Mouse (Mus musculus) hindbrain, embryonic 12.5 days (tissue): ENCODE data around the gene Rbm34. TPM values are rescaled to one million over a fixed set of nuclear protein-coding genes. Genes with fewer than 3 reads are reported as not detected.

Experiments used
- ATAC-seq: fragments of 200-750 bp; cut with Nextera tagmentation; 2 replicates; pipeline ENCODE4 v1.8.0; 2017; ENCODE audit warnings: moderate TSS enrichment; ENCODE audit not compliant: low FRiP score
- H3K27ac ChIP-seq: fragments of 300-500 bp; sonication (generic); 2 replicates; pipeline ENCODE4 v1.5.1; 2016; ENCODE audit warnings: mild to moderate bottlenecking
- H3K27me3 ChIP-seq: fragments of 300-500 bp; sonication (generic); 2 replicates; pipeline ENCODE4 v1.6.1; 2016; ENCODE audit warnings: mild to moderate bottlenecking
- H3K36me3 ChIP-seq: fragments of 300-500 bp; sonication (generic); 2 replicates; pipeline ENCODE4 v1.6.1; 2016; ENCODE audit warnings: mild to moderate bottlenecking
- H3K4me1 ChIP-seq: fragments of 300-500 bp; sonication (generic); 2 replicates; pipeline ENCODE4 v1.6.1; 2016
- H3K4me2 ChIP-seq: fragments of 300-500 bp; sonication (generic); replicated peaks from 2 replicates; pipeline ENCODE4 v1.6.1; 2016; ENCODE audit warnings: mild to moderate bottlenecking
- H3K4me3 ChIP-seq: fragments of 300-500 bp; sonication (generic); 2 replicates; pipeline ENCODE4 v1.5.1; 2016; ENCODE audit warnings: mild to moderate bottlenecking
- H3K9ac ChIP-seq: fragments of 300-500 bp; sonication (generic); 2 replicates; pipeline ENCODE4 v1.6.1; 2016; ENCODE audit warnings: mild to moderate bottlenecking, moderate library complexity
- H3K9me3 ChIP-seq: fragments of 300-500 bp; sonication (generic); replicated peaks from 2 replicates; pipeline ENCODE4 v1.6.1; 2016; ENCODE audit warnings: mild to moderate bottlenecking
- WGBS: fragments of 180-500 bp; shearing (Covaris S2); methylation state at CpG from one replicate; pipeline ENCODE4 v1.1.7; 2016; 5-methylcytosine and 5-hydroxymethylcytosine counted together
- polyA plus RNA-seq: library from polyadenylated mRNA; unstranded; fragments of >200 nt; fragmentation: Nextera tagmentation; extraction: Ambion mirVana; gene quantifications from 2 replicates; pipeline ENCODE4 v1.2.1, GENCODE M21; 2016

Rbm34 gene
- polyA plus RNA-seq, 1 experiment from 2014 or later = 31.4 TPM

GRCm38 (mm10) chr8:126975706-126976105 lies 4.8 kb upstream of the Rbm34 start:
- Histone ChIP-seq H3K36me3 (no peaks in the 10 kb centered on the region), H3K4me2 (no peak overlapping the region), H3K9ac (no peak overlapping the region), H3K4me1 (no peaks in the 10 kb centered on the region), H3K27ac (no peak overlapping the region), H3K9me3 (no peaks in the 10 kb centered on the region), H3K4me3 (no peak overlapping the region), H3K27me3 (peaks cover 15% of the 10 kb centered on the region)
- 16% methylated on average over 1 of the region's 1 CpGs for WGBS
- ATAC-seq = no peak

- peaks cover 5% of the 10 kb centered on the region for H3K4me1 ChIP-seq
- H3K27ac ChIP-seq = no peak overlapping the region
- no peaks in the 10 kb centered on the region for H3K9me3 ChIP-seq
- no peak overlapping the region for H3K4me3 ChIP-seq
- 78% methylated on average over 4 of the region's 4 CpGs for WGBS
- no peak for ATAC-seq
- H3K9ac ChIP-seq = no peak overlapping the region
- no peaks in the 10 kb centered on the region for H3K36me3 ChIP-seq
- no peak overlapping the region for H3K4me2 ChIP-seq
- H3K27me3 ChIP-seq = peaks cover 12% of the 10 kb centered on the region
These were observed 3.6 kb upstream of the Rbm34 start for GRCm38 (mm10) chr8:126974511-126974910.

GRCm38 (mm10) chr8:126973686-126974265 lies 2.9 kb upstream of the Rbm34 start:
- Histone ChIP-seq H3K9me3 (no peaks in the 10 kb centered on the region), H3K9ac (no peak overlapping the region), H3K36me3 (peaks cover 5% of the 10 kb centered on the region; the same call in 1 of the 2 replicates), H3K4me2 (no peak overlapping the region), H3K4me3 (no peak overlapping the region), H3K4me1 (peaks cover 5% of the 10 kb centered on the region), H3K27me3 (peaks cover 12% of the 10 kb centered on the region), H3K27ac (no peak overlapping the region)
- ATAC-seq = no peak
- 77% methylated on average over 9 of the region's 9 CpGs for WGBS

- 73% methylated on average over 2 of the region's 2 CpGs for WGBS
- H3K9ac ChIP-seq = no peak overlapping the region
- no peak for ATAC-seq
- peaks cover 6% of the 10 kb centered on the region for H3K27me3 ChIP-seq
- no peak overlapping the region for H3K4me2 ChIP-seq
- H3K27ac ChIP-seq = no peak overlapping the region
- H3K9me3 ChIP-seq = no peaks in the 10 kb centered on the region
- no peak overlapping the region for H3K4me3 ChIP-seq
- peaks cover 15% of the 10 kb centered on the region for H3K36me3 ChIP-seq
- H3K4me1 ChIP-seq = peaks cover 5% of the 10 kb centered on the region
These were observed 1.8 kb upstream of the Rbm34 start for GRCm38 (mm10) chr8:126972649-126973048.

GRCm38 (mm10) chr8:126972102-126972501 lies 1.2 kb upstream of the Rbm34 start:
- Histone ChIP-seq H3K4me3 (no peak overlapping the region), H3K9ac (no peak overlapping the region), H3K9me3 (no peaks in the 10 kb centered on the region), H3K27me3 (peaks cover 6% of the 10 kb centered on the region; the same call in 1 of the 2 replicates), H3K4me1 (peaks cover 5% of the 10 kb centered on the region), H3K27ac (no peak overlapping the region), H3K4me2 (no peak overlapping the region), H3K36me3 (peaks cover 20% of the 10 kb centered on the region)
- 88% methylated on average over 2 of the region's 2 CpGs for WGBS
- no peak for ATAC-seq

GRCm38 (mm10) chr8:126971314-126971664 lies 418 bp upstream of the Rbm34 start:
- H3K27me3 ChIP-seq = peaks cover 2% of the 10 kb centered on the region; the same call in 1 of the 2 replicates
- peaks cover 27% of the 10 kb centered on the region for H3K36me3 ChIP-seq
- no peaks in the 10 kb centered on the region for H3K9me3 ChIP-seq
- peak overlapping the region; percentile 72 for H3K27ac ChIP-seq
- WGBS = 14% methylated on average over 13 of the region's 13 CpGs
- H3K4me2 ChIP-seq = peak overlapping the region; percentile 86
- H3K4me1 ChIP-seq = peaks cover 5% of the 10 kb centered on the region
- H3K4me3 ChIP-seq = peak overlapping the region; percentile 96
- H3K9ac ChIP-seq = peak overlapping the region; percentile 59
- ATAC-seq = peak; percentile 49; the same call in 1 of the 2 replicates

GRCm38 (mm10) chr8:126969546-126969945 lies 1.3 kb downstream of the Rbm34 start:
- no peak for ATAC-seq
- Histone ChIP-seq H3K4me2 (no peak overlapping the region), H3K4me1 (peaks cover 5% of the 10 kb centered on the region), H3K36me3 (peaks cover 41% of the 10 kb centered on the region), H3K27me3 (no peaks in the 10 kb centered on the region), H3K4me3 (no peak overlapping the region), H3K27ac (no peak overlapping the region), H3K9me3 (no peaks in the 10 kb centered on the region), H3K9ac (no peak overlapping the region)
- WGBS = 82% methylated on average over 1 of the region's 1 CpGs

- peaks cover 48% of the 10 kb centered on the region for H3K36me3 ChIP-seq
- ATAC-seq = no peak
- H3K27ac ChIP-seq = no peak overlapping the region
- 96% methylated on average over 6 of the region's 6 CpGs for WGBS
- H3K9ac ChIP-seq = no peak overlapping the region
- no peaks in the 10 kb centered on the region for H3K27me3 ChIP-seq
- H3K9me3 ChIP-seq = no peaks in the 10 kb centered on the region
- no peak overlapping the region for H3K4me2 ChIP-seq
- H3K4me1 ChIP-seq = peaks cover 5% of the 10 kb centered on the region
- H3K4me3 ChIP-seq = no peak overlapping the region
These were observed 2.8 kb downstream of the Rbm34 start for GRCm38 (mm10) chr8:126968107-126968506.

- Histone ChIP-seq H3K4me2 (no peak overlapping the region), H3K27ac (no peak overlapping the region), H3K4me3 (no peak overlapping the region), H3K9me3 (no peaks in the 10 kb centered on the region), H3K36me3 (peaks cover 72% of the 10 kb centered on the region), H3K4me1 (peaks cover 3% of the 10 kb centered on the region), H3K27me3 (no peaks in the 10 kb centered on the region), H3K9ac (no peak overlapping the region)
- ATAC-seq = no peak
- 87% methylated on average over 6 of the region's 6 CpGs for WGBS
These were observed 5.6 kb downstream of the Rbm34 start for GRCm38 (mm10) chr8:126965246-126965645.

GRCm38 (mm10) chr8:126962871-126963270 lies 8.0 kb downstream of the Rbm34 start:
- Histone ChIP-seq H3K9ac (no peak overlapping the region), H3K27me3 (no peaks in the 10 kb centered on the region), H3K4me1 (no peaks in the 10 kb centered on the region), H3K4me2 (no peak overlapping the region), H3K36me3 (peaks cover 78% of the 10 kb centered on the region), H3K9me3 (no peaks in the 10 kb centered on the region), H3K27ac (no peak overlapping the region), H3K4me3 (no peak overlapping the region)
- ATAC-seq = no peak
- WGBS = 100% methylated on average over 1 of the region's 1 CpGs

- no peak overlapping the region for H3K4me2 ChIP-seq
- H3K9me3 ChIP-seq = no peaks in the 10 kb centered on the region
- H3K36me3 ChIP-seq = peaks cover 76% of the 10 kb centered on the region
- H3K27ac ChIP-seq = no peak overlapping the region
- ATAC-seq = no peak
- no peaks in the 10 kb centered on the region for H3K27me3 ChIP-seq
- no peaks in the 10 kb centered on the region for H3K4me1 ChIP-seq
- no peak overlapping the region for H3K9ac ChIP-seq
- WGBS = 97% methylated on average over 3 of the region's 3 CpGs
- H3K4me3 ChIP-seq = no peak overlapping the region
These were observed 9.4 kb downstream of the Rbm34 start for GRCm38 (mm10) chr8:126961516-126961915.

GRCm38 (mm10) chr8:126951900-126952636 lies 18.8 kb downstream of the Rbm34 start:
- Histone ChIP-seq H3K4me2 (no peak overlapping the region), H3K36me3 (peaks cover 73% of the 10 kb centered on the region), H3K9me3 (no peaks in the 10 kb centered on the region), H3K4me1 (no peaks in the 10 kb centered on the region), H3K9ac (no peak overlapping the region), H3K27me3 (no peaks in the 10 kb centered on the region), H3K4me3 (no peak overlapping the region), H3K27ac (no peak overlapping the region; the same call in 1 of the 2 replicates)
- WGBS = 91% methylated on average over 11 of the region's 11 CpGs
- ATAC-seq = no peak

- Histone ChIP-seq H3K9me3 (no peaks in the 10 kb centered on the region), H3K9ac (no peak overlapping the region), H3K27me3 (no peaks in the 10 kb centered on the region), H3K36me3 (peaks cover 54% of the 10 kb centered on the region), H3K4me3 (no peak overlapping the region), H3K27ac (no peak overlapping the region), H3K4me2 (no peak overlapping the region), H3K4me1 (peaks cover 8% of the 10 kb centered on the region)
- ATAC-seq = no peak
- 86% methylated on average over 2 of the region's 2 CpGs for WGBS
These were observed 21.3 kb downstream of the Rbm34 start for GRCm38 (mm10) chr8:126949527-126949926.
